Mouse (Mus musculus) kidney, postnatal 36 days (tissue): Measurements from ENCODE around the gene Sirt3.

Source experiments
- DNase-seq, 2 experiments: peaks; one replicate each; pipeline ENCODE4 v3.0.0; 2021 to 2022; ENCODE audit warnings: mixed read lengths in 2 of 2

Sirt3 gene

GRCm38 (mm10) chr7:140881696-140882468 lies at the start of gene Sirt3, which contains the start of gene Psmd13:
TSS of gene Sirt3 (minus strand) at chr7:140882309.
TSS of gene Psmd13 (plus strand) at chr7:140881968.
- DNase-seq = peak; percentile 97 to 99

GRCm38 (mm10) chr7:140927181-140927580 lies 45.1 kb upstream of the Sirt3 start:
- peak in 1 of 2 experiments; percentile 53 for DNase-seq

- DNase-seq = peak in 1 of 2 experiments; percentile 45
These were observed 41.1 kb upstream of the Sirt3 start for GRCm38 (mm10) chr7:140923070-140923775.

GRCm38 (mm10) chr7:140922398-140923069 lies 40.4 kb upstream of the Sirt3 start:
- peak; percentile 93 to 96 for DNase-seq

GRCm38 (mm10) chr7:140921225-140921975 lies 39.3 kb upstream of the Sirt3 start:
- DNase-seq = peak in 1 of 2 experiments; percentile 67

- no peak for DNase-seq
These were observed 38.4 kb upstream of the Sirt3 start, which contains the start of gene Nlrp6 for GRCm38 (mm10) chr7:140920418-140921029. TSS of gene Nlrp6 (plus strand) at chr7:140920902.

GRCm38 (mm10) chr7:140919911-140920310 lies 37.8 kb upstream of the Sirt3 start:
- no peak for DNase-seq

GRCm38 (mm10) chr7:140914031-140914690 lies 32.1 kb upstream of the Sirt3 start:
- DNase-seq = peak; percentile 75 to 80

GRCm38 (mm10) chr7:140912846-140913482 lies 30.9 kb upstream of the Sirt3 start:
- peak; percentile 67 to 73 for DNase-seq

- no peak for DNase-seq
These were observed 30.2 kb upstream of the Sirt3 start for GRCm38 (mm10) chr7:140912293-140912692.

GRCm38 (mm10) chr7:140908634-140909107 lies 26.6 kb upstream of the Sirt3 start:
- DNase-seq = peak; percentile 91 to 93

- no peak for DNase-seq
These were observed 26.1 kb upstream of the Sirt3 start for GRCm38 (mm10) chr7:140908181-140908580.

GRCm38 (mm10) chr7:140907697-140908096 lies 25.6 kb upstream of the Sirt3 start:
- DNase-seq = no peak

- DNase-seq = no peak
These were observed 25.0 kb upstream of the Sirt3 start for GRCm38 (mm10) chr7:140907131-140907530.

- peak; percentile 54 to 69 for DNase-seq
These were observed 23.6 kb upstream of the Sirt3 start for GRCm38 (mm10) chr7:140905642-140906081.

- DNase-seq = peak; percentile 78 to 92
These were observed 21.1 kb upstream of the Sirt3 start for GRCm38 (mm10) chr7:140903212-140903611.

- DNase-seq = no peak
These were observed 20.1 kb upstream of the Sirt3 start for GRCm38 (mm10) chr7:140902036-140902875.

- DNase-seq = no peak
These were observed 18.1 kb upstream of the Sirt3 start, which contains the start of gene Cox8b for GRCm38 (mm10) chr7:140900220-140900619. TSS of gene Cox8b (minus strand) at chr7:140900446.

- DNase-seq = no peak
These were observed 17.0 kb upstream of the Sirt3 start for GRCm38 (mm10) chr7:140899121-140899520.

- DNase-seq = no peak
These were observed 15.8 kb upstream of the Sirt3 start for GRCm38 (mm10) chr7:140897863-140898262.
